Mouse (Mus musculus): ENCODE results near the gene Trim28. TPM values are rescaled to one million over a fixed set of nuclear protein-coding genes. Genes with fewer than 3 reads are reported as not detected.

Gene Trim28
- polyA plus RNA-seq, 2 experiments: 408 to 610 TPM

DNA sequence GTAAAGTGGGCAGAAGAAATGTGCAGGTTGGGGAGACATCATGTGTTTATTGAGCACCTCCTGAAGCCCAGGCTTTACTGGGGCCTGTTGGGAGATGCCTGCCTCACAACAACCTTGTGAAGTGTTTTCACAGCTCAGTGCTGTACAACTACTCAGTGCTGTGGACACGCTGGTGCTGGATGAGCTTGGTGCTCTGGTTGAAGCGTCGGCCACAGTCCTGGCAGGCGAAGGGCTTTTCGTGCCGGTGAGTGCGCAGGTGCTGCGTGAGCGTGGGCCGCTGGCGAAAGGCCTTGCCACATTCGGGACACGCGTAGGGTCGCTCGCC lies 44.2 kb downstream of the Trim28 start:
- ATAC-seq (ENCODE audit: low FRiP score, low read depth) (no peak), DNase-seq (ENCODE audit: low spot score) (no peak)
- Histone ChIP-seq H3K4me1 (ENCODE audit: control insufficient read depth, insufficient read depth, low read length) (peaks cover 15% of the 10 kb centered on the region), H3K4me3 (replicated peaks; ENCODE audit: low read length) (peak overlapping the region; percentile 45), H3K36me3 (ENCODE audit: control insufficient read depth, insufficient read depth, low read length) (no peaks in the 10 kb centered on the region), H3K4me2 (replicated peaks; ENCODE audit: low read depth, low read length, severe bottlenecking) (peak overlapping the region; percentile 95), H3K9ac (ENCODE audit: low read depth, low read length, severe bottlenecking) (peak overlapping the region; percentile 69; the same call in 1 of the 2 replicates), H3K9me3 (ENCODE audit: control insufficient read depth, low read length) (no peaks in the 10 kb centered on the region), H3K27ac (replicated peaks; ENCODE audit: low read depth, low read length) (no peak overlapping the region), H3K27me3 (ENCODE audit: control insufficient read depth, insufficient read depth, low read length) (peaks cover 31% of the 10 kb centered on the region)
- no peak for TF ChIP-seq POLR2A (IDR thresholded peaks at IDR 0.05; ENCODE audit: borderline replicate concordance, extremely low read depth, insufficient read depth, insufficient read length)
- 45% methylated on average over 16 of the region's 16 CpGs for WGBS

DNA sequence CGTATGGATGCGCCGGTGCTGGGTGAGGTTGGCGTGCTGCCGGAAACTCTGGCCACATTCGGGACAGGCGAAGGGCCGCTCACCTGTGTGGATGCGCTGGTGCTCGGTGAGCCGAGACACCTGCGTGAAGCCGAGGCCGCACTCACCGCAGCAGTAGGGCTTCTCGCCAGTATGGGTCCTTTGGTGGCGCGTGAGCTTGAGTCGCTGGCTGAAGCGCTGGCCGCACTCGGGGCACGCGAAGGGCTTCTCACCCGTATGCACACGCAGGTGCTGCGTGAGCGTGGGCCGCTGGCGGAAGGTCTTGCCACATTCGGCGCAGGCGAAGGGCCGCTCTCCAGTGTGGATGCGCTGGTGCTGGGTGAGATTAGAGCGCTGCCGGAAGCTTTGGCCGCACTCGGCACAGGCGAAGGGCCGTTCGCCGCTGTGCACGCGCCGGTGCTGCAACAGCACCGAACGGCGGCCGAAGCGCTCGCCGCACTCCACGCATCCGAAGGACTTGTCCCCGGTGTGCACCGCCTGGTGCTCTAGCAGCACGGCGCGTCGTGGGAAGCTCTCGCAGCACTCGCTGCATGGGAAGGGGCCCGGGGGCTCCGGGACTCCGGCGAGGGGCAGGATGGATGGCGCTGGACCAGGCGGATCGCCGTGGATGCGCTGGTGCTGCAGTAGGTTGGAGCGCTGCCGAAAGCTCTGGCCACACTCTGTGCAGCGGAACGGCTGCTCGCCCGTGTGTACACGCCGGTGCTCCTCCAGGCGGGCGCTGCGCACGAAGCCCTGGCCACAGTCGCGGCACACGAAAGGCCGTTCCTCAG lies 44.7 kb downstream of the Trim28 start:
- DNase-seq (ENCODE audit: low spot score) (no peak), ATAC-seq (ENCODE audit: low FRiP score, low read depth) (peak; percentile 21)
- no peaks in the 10 kb centered on the region for H3K9me3 ChIP-seq (ENCODE audit: control insufficient read depth, low read length)
- H3K9ac ChIP-seq (ENCODE audit: low read depth, low read length, severe bottlenecking): peak overlapping the region; percentile 69
- TF ChIP-seq POLR2A (IDR thresholded peaks at IDR 0.05; ENCODE audit: borderline replicate concordance, extremely low read depth, insufficient read depth, insufficient read length): no peak
- 5% methylated on average over 86 of the region's 88 CpGs for WGBS
- H3K27me3 ChIP-seq (ENCODE audit: control insufficient read depth, insufficient read depth, low read length): peaks cover 31% of the 10 kb centered on the region
- no peak overlapping the region for H3K27ac ChIP-seq (replicated peaks; ENCODE audit: low read depth, low read length)
- peak overlapping the region; percentile 95 for H3K4me2 ChIP-seq (replicated peaks; ENCODE audit: low read depth, low read length, severe bottlenecking)
- peaks cover 15% of the 10 kb centered on the region for H3K4me1 ChIP-seq (ENCODE audit: control insufficient read depth, insufficient read depth, low read length)
- H3K4me3 ChIP-seq (replicated peaks; ENCODE audit: low read length): peak overlapping the region; percentile 45
- no peaks in the 10 kb centered on the region for H3K36me3 ChIP-seq (ENCODE audit: control insufficient read depth, insufficient read depth, low read length)

DNA sequence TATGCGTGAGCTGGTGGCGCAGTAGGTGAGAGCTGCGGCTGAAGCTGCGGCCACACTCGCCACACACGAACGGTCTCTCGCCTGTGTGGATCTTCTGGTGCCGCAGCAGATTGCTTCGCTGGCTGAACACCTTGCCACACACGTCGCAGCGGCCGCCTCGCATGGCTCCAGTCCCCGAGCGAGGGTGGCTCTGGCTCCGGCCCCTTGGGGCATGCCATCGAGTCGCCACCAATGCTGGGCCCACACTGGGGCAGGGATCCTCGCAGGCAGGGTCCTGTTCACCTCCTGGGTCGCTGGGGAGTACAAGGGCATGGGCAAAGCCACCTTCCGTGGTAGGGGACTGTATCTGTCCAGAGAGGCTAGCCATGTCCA lies 45.3 kb downstream of the Trim28 start:
- Histone ChIP-seq H3K27ac (replicated peaks; ENCODE audit: low read depth, low read length) (no peak overlapping the region), H3K4me2 (replicated peaks; ENCODE audit: low read depth, low read length, severe bottlenecking) (peak overlapping the region; percentile 95), H3K9ac (ENCODE audit: low read depth, low read length, severe bottlenecking) (peak overlapping the region; percentile 69), H3K4me3 (replicated peaks; ENCODE audit: low read length) (peak overlapping the region; percentile 45), H3K27me3 (ENCODE audit: control insufficient read depth, insufficient read depth, low read length) (peaks cover 31% of the 10 kb centered on the region), H3K36me3 (ENCODE audit: control insufficient read depth, insufficient read depth, low read length) (no peaks in the 10 kb centered on the region), H3K4me1 (ENCODE audit: control insufficient read depth, insufficient read depth, low read length) (peaks cover 11% of the 10 kb centered on the region), H3K9me3 (ENCODE audit: control insufficient read depth, low read length) (no peaks in the 10 kb centered on the region)
- ATAC-seq (ENCODE audit: low FRiP score, low read depth) (no peak), DNase-seq (ENCODE audit: low spot score) (no peak)
- 4% methylated on average over 19 of the region's 23 CpGs for WGBS
- no peak for TF ChIP-seq POLR2A (IDR thresholded peaks at IDR 0.05; ENCODE audit: borderline replicate concordance, extremely low read depth, insufficient read depth, insufficient read length)

DNA sequence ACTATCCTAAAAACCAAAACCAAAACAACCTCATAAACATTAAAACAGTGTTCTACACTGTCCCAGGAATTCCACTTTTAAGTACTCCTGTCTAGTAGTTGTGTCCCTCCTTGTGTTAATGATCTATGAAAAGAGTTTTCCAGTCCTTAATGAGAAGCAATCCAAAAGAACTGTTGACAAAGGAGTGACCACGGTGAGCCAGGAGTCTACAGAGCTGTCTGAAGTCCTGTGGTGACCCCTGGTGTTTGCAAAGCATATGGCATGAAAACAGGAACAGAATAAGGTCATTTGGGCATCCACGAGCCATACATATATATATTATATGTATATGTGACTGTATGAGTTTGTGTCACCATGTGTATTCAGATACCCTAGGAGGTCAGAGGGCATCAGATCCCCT lies 47.2 kb downstream of the Trim28 start:
- no peak overlapping the region for H3K4me3 ChIP-seq (replicated peaks; ENCODE audit: low read length)
- no peak overlapping the region for H3K27ac ChIP-seq (replicated peaks; ENCODE audit: low read depth, low read length)
- no peak for TF ChIP-seq POLR2A (IDR thresholded peaks at IDR 0.05; ENCODE audit: borderline replicate concordance, extremely low read depth, insufficient read depth, insufficient read length)
- ATAC-seq (ENCODE audit: low FRiP score, low read depth): peak; percentile 48; the same call in 1 of the 2 replicates
- no peak overlapping the region for H3K9ac ChIP-seq (ENCODE audit: low read depth, low read length, severe bottlenecking)
- no peaks in the 10 kb centered on the region for H3K36me3 ChIP-seq (ENCODE audit: control insufficient read depth, insufficient read depth, low read length)
- peaks cover 31% of the 10 kb centered on the region for H3K27me3 ChIP-seq (ENCODE audit: control insufficient read depth, insufficient read depth, low read length)
- H3K4me1 ChIP-seq (ENCODE audit: control insufficient read depth, insufficient read depth, low read length): peaks cover 11% of the 10 kb centered on the region
- peak; percentile 64 for DNase-seq (ENCODE audit: low spot score)
- WGBS: 15% methylated on average over 2 of the region's 2 CpGs
- H3K9me3 ChIP-seq (ENCODE audit: control insufficient read depth, low read length): no peaks in the 10 kb centered on the region
- no peak overlapping the region for H3K4me2 ChIP-seq (replicated peaks; ENCODE audit: low read depth, low read length, severe bottlenecking)

DNA sequence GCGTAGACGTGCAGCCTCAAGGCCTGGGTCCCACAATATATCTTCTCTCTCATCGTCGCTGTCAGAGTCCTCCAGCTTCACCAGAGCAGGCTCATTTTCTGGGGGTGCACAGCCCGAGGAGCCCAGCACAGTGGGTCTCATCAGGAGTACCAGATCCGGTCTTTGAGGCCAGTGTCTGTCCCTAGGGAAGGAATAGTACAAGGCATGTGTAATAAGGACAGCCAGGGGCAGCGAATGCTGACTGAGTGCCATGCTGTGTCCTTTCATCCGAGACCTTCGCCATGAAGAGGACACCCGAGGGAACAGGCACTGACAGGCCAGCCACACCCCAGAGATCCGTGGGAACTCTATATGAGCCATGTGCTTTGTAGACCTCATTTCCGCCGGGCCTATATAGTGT lies 54.1 kb downstream of the Trim28 start:
- Histone ChIP-seq H3K4me2 (replicated peaks; ENCODE audit: low read depth, low read length, severe bottlenecking) (no peak overlapping the region), H3K4me3 (replicated peaks; ENCODE audit: low read length) (no peak overlapping the region), H3K9ac (ENCODE audit: low read depth, low read length, severe bottlenecking) (no peak overlapping the region), H3K9me3 (ENCODE audit: control insufficient read depth, low read length) (no peaks in the 10 kb centered on the region), H3K27ac (replicated peaks; ENCODE audit: low read depth, low read length) (no peak overlapping the region), H3K4me1 (ENCODE audit: control insufficient read depth, insufficient read depth, low read length) (0 out of 2 replicates have a peak, but pooled peaks cover 3% of the 10 kb centered on the region), H3K36me3 (ENCODE audit: control insufficient read depth, insufficient read depth, low read length) (no peaks in the 10 kb centered on the region), H3K27me3 (ENCODE audit: control insufficient read depth, insufficient read depth, low read length) (no peaks in the 10 kb centered on the region)
- 87% methylated on average over 13 of the region's 13 CpGs for WGBS
- no peak for DNase-seq (ENCODE audit: low spot score)
- TF ChIP-seq POLR2A (IDR thresholded peaks at IDR 0.05; ENCODE audit: borderline replicate concordance, extremely low read depth, insufficient read depth, insufficient read length): no peak
- ATAC-seq (ENCODE audit: low FRiP score, low read depth): no peak
